Mouse (Mus musculus) brain, embryonic 14.5 days (tissue): ENCODE results near the gene Lefty1.
A peak's percentile ranks its signal among the peaks of the same experiment; 100 is the strongest.

Experiments
- CTCF ChIP-seq: fragments of 200-500 bp; IDR thresholded peaks from 2 replicates; pipeline ENCODE4 v1.5.1; 2012; ENCODE audit warnings: inconsistent platforms, mild to moderate bottlenecking, moderate library complexity, borderline replicate concordance; ENCODE audit not compliant: insufficient read depth, insufficient read length; ENCODE audit errors: extremely low read depth
- POLR2A ChIP-seq: fragments of 200-500 bp; IDR thresholded peaks from 2 replicates; pipeline ENCODE4 v1.6.1; 2012; ENCODE audit warnings: mild to moderate bottlenecking, inconsistent platforms, borderline replicate concordance; ENCODE audit not compliant: poor library complexity, insufficient read depth, insufficient read length, severe bottlenecking; ENCODE audit errors: extremely low read depth

GRCm38 (mm10) chr1:180987759-180988158 is 52.9 kb downstream of the Lefty1 start:
- TF ChIP-seq POLR2A (no peak), CTCF (peak; percentile 99)
